Mouse (Mus musculus): ENCODE data around the gene Slc15a4.

DNA sequence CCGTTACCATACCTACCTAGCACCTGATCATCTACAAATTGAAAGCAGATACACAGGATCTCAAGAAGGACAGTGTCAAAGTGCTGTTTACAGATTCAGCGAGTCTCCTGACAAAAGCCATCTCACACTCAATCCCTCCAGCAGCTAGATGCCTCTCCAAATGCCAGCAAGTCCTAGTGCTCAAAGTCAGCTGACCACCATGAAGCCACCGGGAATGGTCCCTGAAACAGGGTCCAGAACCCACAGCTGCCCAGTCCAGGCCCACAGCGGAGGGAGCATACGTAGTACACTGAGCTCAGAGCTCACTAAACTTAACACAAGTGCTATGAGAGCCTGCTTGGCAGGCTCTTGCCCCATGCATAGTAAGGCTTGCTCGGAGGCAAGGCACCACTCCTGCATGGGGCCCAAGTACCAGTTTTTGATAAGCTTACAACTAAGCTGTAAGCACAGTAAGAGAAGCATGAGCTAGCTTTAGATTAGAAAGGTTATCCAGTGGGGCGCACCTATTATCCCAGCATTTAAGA lies 23.4 kb downstream of the Slc15a4 start:
- TF ChIP-seq FLI1 (IDR thresholded peaks at IDR 0.05; ENCODE audit: low read length) (no peak), GATA1 (IDR thresholded peaks at IDR 0.05; ENCODE audit: borderline replicate concordance, low read length) (no peak)

All from megakaryocyte, embryonic 14.5 days (primary cell).